Mouse (Mus musculus): ENCODE measurements around the gene Etnppl.

The Etnppl gene
- long read RNA-seq, experiment 1, partial matches to known transcripts: 0 of 1 reads
- long read RNA-seq, experiment 1, other reads (novel, unspliced or antisense): 0 of 1 reads
- long read RNA-seq, experiment 2: 0 reads

GRCm38 (mm10) chr3:130617439-130617898, at the start of gene Etnppl:
Gene Etnppl (plus strand): TSS chr3:130617448.
- intact Hi-C loops (cut with DNase I): no loop called here

- intact Hi-C loops (cut with DNase I): no loop called here
Measured at GRCm38 (mm10) chr3:130568331-130569095, 48.7 kb upstream of the Etnppl start.

- intact Hi-C loops (cut with DNase I): loop anchor here (5.0 kb wide), 1 partner anchor 476 kb away; no protein-coding TSS in a partner anchor
Measured at GRCm38 (mm10) chr3:130573243-130573642, 44.0 kb upstream of the Etnppl start.

GRCm38 (mm10) chr3:130574652-130575051, 42.6 kb upstream of the Etnppl start:
- intact Hi-C loops (cut with DNase I): loop anchor here (1.0 to 5.0 kb wide), 2 partner anchors 389 to 477 kb away; no protein-coding TSS in a partner anchor

GRCm38 (mm10) chr3:130576683-130577082, 40.6 kb upstream of the Etnppl start:
- intact Hi-C loops (cut with DNase I): no loop called here

GRCm38 (mm10) chr3:130579501-130579900, 37.7 kb upstream of the Etnppl start:
- intact Hi-C loops (cut with DNase I): no loop called here

- intact Hi-C loops (cut with DNase I): no loop called here
Measured at GRCm38 (mm10) chr3:130581577-130581976, 35.7 kb upstream of the Etnppl start.

GRCm38 (mm10) chr3:130582903-130583664, 34.2 kb upstream of the Etnppl start:
- intact Hi-C loops (cut with DNase I): no loop called here

GRCm38 (mm10) chr3:130584007-130584406, 33.2 kb upstream of the Etnppl start:
- intact Hi-C loops (cut with DNase I): no loop called here

GRCm38 (mm10) chr3:130595050-130595449, 22.2 kb upstream of the Etnppl start:
- intact Hi-C loops (cut with DNase I): no loop called here

- intact Hi-C loops (cut with DNase I): no loop called here
Measured at GRCm38 (mm10) chr3:130601491-130601890, 15.8 kb upstream of the Etnppl start.

GRCm38 (mm10) chr3:130607924-130608323, 9.3 kb upstream of the Etnppl start:
- intact Hi-C loops (cut with DNase I): loop anchor here (1.0 kb wide), 1 partner anchor 81 kb away; no protein-coding TSS in a partner anchor

- intact Hi-C loops (cut with DNase I): no loop called here
Measured at GRCm38 (mm10) chr3:130614444-130614843, 2.8 kb upstream of the Etnppl start.

- intact Hi-C loops (cut with DNase I): no loop called here
Measured at GRCm38 (mm10) chr3:130615625-130616024, 1.6 kb upstream of the Etnppl start.

- intact Hi-C loops (cut with DNase I): no loop called here
Measured at GRCm38 (mm10) chr3:130620517-130621146, 3.4 kb downstream of the Etnppl start.

GRCm38 (mm10) chr3:130628358-130628757, 11.1 kb downstream of the Etnppl start:
- intact Hi-C loops (cut with DNase I): no loop called here

- intact Hi-C loops (cut with DNase I): no loop called here
Measured at GRCm38 (mm10) chr3:130633859-130634258, 16.6 kb downstream of the Etnppl start.

GRCm38 (mm10) chr3:130646110-130646810, 29.0 kb downstream of the Etnppl start:
- intact Hi-C loops (cut with DNase I): no loop called here

GRCm38 (mm10) chr3:130649569-130649968, 32.3 kb downstream of the Etnppl start:
- intact Hi-C loops (cut with DNase I): no loop called here

GRCm38 (mm10) chr3:130660619-130661018, 43.4 kb downstream of the Etnppl start:
- intact Hi-C loops (cut with DNase I): no loop called here

- intact Hi-C loops (cut with DNase I): no loop called here
Measured at GRCm38 (mm10) chr3:130662496-130662895, 45.2 kb downstream of the Etnppl start.
